In the genomic region with DNA sequence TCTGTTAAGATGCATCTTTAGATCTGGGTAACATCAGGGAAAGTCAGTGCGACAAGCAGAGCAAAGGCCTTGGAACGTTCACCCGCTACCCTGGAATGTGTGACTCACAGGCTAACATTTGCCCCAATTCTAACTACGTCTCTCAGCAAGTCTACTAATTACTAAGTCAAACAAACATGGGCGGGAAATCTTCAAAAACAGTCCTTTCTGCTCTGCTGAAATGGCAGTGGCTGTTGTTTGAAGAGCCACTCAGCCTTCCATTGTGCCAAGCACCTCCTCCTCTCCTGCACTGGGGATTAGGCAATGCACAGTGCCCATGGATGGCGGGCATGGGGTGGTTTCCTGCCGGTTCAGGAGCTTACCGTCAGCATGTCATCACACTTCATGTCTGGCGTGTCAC, we compare ENCODE assay signal across 30 mouse cellular contexts.
DNase-seq lines count a peak whose midpoint lies in the region; ATAC-seq and TF ChIP-seq lines count a peak whose summit lies in the region.
"Had no signal": no experiment of that assay in that cellular context is flagged by ENCODE, and none has a peak within 500 bp of the region (broad histone marks: within the 10 kb centered on the region; RNA-seq: fewer than 3 reads in every experiment).

No protein-coding gene starts in this region.

- no peak overlapping the region for H3K4me2 ChIP-seq in lung, postnatal 0 days (replicated peaks; ENCODE audit: low read depth, low read length)
- H3K4me2 ChIP-seq in stomach, postnatal 0 days (replicated peaks; ENCODE audit: low read depth), result no peak overlapping the region
- H3K4me2 ChIP-seq: embryonic facial prominence, embryonic 15.5 days; forebrain, embryonic 13.5 days; heart, embryonic 13.5 days; intestine, embryonic 15.5 days; limb, embryonic 13.5 days; liver, embryonic 11.5 days; midbrain, embryonic 11.5 days had no signal

- no peak for TF ChIP-seq EP300 in lung, postnatal 0 days (IDR thresholded peaks at IDR 0.05)
- TF ChIP-seq EP300 in stomach, postnatal 0 days (optimal IDR thresholded peaks at IDR 0.05), result no peak

- H3K27me3 ChIP-seq in lung, postnatal 0 days (replicated peaks; ENCODE audit: insufficient read depth, low read length), result no peaks in the 10 kb centered on the region
- no peaks in the 10 kb centered on the region for H3K27me3 ChIP-seq in stomach, postnatal 0 days (ENCODE audit: control insufficient read depth, insufficient read depth, low read length)
- H3K27me3 ChIP-seq: CH12.LX; embryonic facial prominence, embryonic 15.5 days; forebrain, embryonic 13.5 days; heart, embryonic 13.5 days; intestine, embryonic 15.5 days; limb, embryonic 13.5 days; Patski had no signal

- no peaks in the 10 kb centered on the region for H3K36me3 ChIP-seq in lung, postnatal 0 days (ENCODE audit: insufficient read depth, low read length)
- no peaks in the 10 kb centered on the region for H3K36me3 ChIP-seq in stomach, postnatal 0 days (ENCODE audit: control insufficient read depth, insufficient read depth, low read length)
- H3K36me3 ChIP-seq: embryonic facial prominence, embryonic 10.5 days; embryonic facial prominence, embryonic 15.5 days; intestine, embryonic 15.5 days; limb, embryonic 13.5 days had no signal

- no peak overlapping the region for H3K4me3 ChIP-seq in lung, postnatal 0 days (ENCODE audit: low read depth, low read length)
- H3K4me3 ChIP-seq in stomach, postnatal 0 days (ENCODE audit: low read depth, low read length), result no peak overlapping the region
- H3K4me3 ChIP-seq: embryonic facial prominence, embryonic 10.5 days; embryonic facial prominence, embryonic 15.5 days; forebrain, embryonic 13.5 days; heart, embryonic 13.5 days; intestine, embryonic 15.5 days; limb, embryonic 13.5 days had no signal

- H3K4me1 ChIP-seq in lung, postnatal 0 days (ENCODE audit: insufficient read depth, low read depth, low read length), result no peaks in the 10 kb centered on the region
- H3K4me1 ChIP-seq in stomach, postnatal 0 days (replicated peaks; ENCODE audit: control insufficient read depth, insufficient read depth), result no peaks in the 10 kb centered on the region
- H3K4me1 ChIP-seq: embryonic facial prominence, embryonic 10.5 days; embryonic facial prominence, embryonic 15.5 days; forebrain, embryonic 13.5 days; heart, embryonic 13.5 days; intestine, embryonic 15.5 days; limb, embryonic 13.5 days had no signal

- no peak overlapping the region for H3K27ac ChIP-seq in lung, postnatal 0 days (ENCODE audit: low read length)
- no peak overlapping the region for H3K27ac ChIP-seq in stomach, postnatal 0 days (replicated peaks)
- H3K27ac ChIP-seq: embryonic facial prominence, embryonic 10.5 days; embryonic facial prominence, embryonic 15.5 days; forebrain, embryonic 13.5 days; heart, embryonic 13.5 days; intestine, embryonic 15.5 days; limb, embryonic 13.5 days had no signal

- H3K9ac ChIP-seq in lung, postnatal 0 days (replicated peaks; ENCODE audit: low read depth), result no peak overlapping the region
- H3K9ac ChIP-seq in stomach, postnatal 0 days (ENCODE audit: low read length), result no peak overlapping the region
- H3K9ac ChIP-seq: embryonic facial prominence, embryonic 15.5 days; forebrain, embryonic 13.5 days; heart, embryonic 13.5 days; intestine, embryonic 15.5 days; limb, embryonic 13.5 days had no signal

- peak; percentile 56 for DNase-seq in lung, postnatal 0 days (ENCODE audit: low spot score)
- no peak for DNase-seq in lung, postnatal 10 days
- peak; percentile 49 for DNase-seq in MN1 (ENCODE audit: low spot score)
- DNase-seq in adrenal gland, postnatal 10 days, result peak; percentile 5
- DNase-seq in stomach, postnatal 0 days (ENCODE audit: low spot score), result no peak
- no peak for DNase-seq in right cerebral cortex, postnatal 36 days (ENCODE audit: low spot score in 2 of 2)
- DNase-seq: B cell, adult 2 months; cerebellum, adult 8-10 months; cerebellum, postnatal 25 days; gastrocnemius, postnatal 10 days; heart, postnatal 10 days; kidney, adult 2 months; kidney, postnatal 4 days; lung, postnatal 14 days; retina, postnatal 1 day; right cerebral cortex, postnatal 14 days; spleen, adult 18-20 months; thymus, adult 18-20 months; thymus, postnatal 36 days had no signal

- no peaks in the 10 kb centered on the region for H3K9me3 ChIP-seq in lung, postnatal 0 days (ENCODE audit: low read length)
- no peaks in the 10 kb centered on the region for H3K9me3 ChIP-seq in stomach, postnatal 0 days (ENCODE audit: control insufficient read depth, low read length)
- H3K9me3 ChIP-seq: embryonic facial prominence, embryonic 10.5 days; embryonic facial prominence, embryonic 15.5 days; forebrain, embryonic 13.5 days; heart, embryonic 13.5 days; intestine, embryonic 15.5 days; limb, embryonic 13.5 days had no signal

- no peak for TF ChIP-seq CTCF in lung, postnatal 0 days (IDR thresholded peaks at IDR 0.05)
- no peak for TF ChIP-seq CTCF in stomach, postnatal 0 days (IDR thresholded peaks at IDR 0.05; ENCODE audit: low read depth)

- 42% methylated on average over 9 of the region's 9 CpGs for WGBS in lung, postnatal 0 days
- 50% methylated on average over 9 of the region's 9 CpGs for WGBS in stomach, postnatal 0 days

- ATAC-seq in lung, postnatal 0 days, result peak; percentile 73
- ATAC-seq in stomach, postnatal 0 days (ENCODE audit: low FRiP score, low TSS enrichment), result peak; percentile 64
- ATAC-seq: forebrain, embryonic 13.5 days; hindbrain, embryonic 16.5 days; intestine, embryonic 15.5 days; Patski had no signal

Comparison
In these comparisons a context has a peak if more than half of its experiments do, and no peak if none do; other contexts are left out.
1. DNase-seq: peak in lung, postnatal 0 days (single experiment), MN1 (single experiment) and adrenal gland, postnatal 10 days (single experiment); none in lung, postnatal 10 days (single experiment), stomach, postnatal 0 days (single experiment) and right cerebral cortex, postnatal 36 days (0 of 2).